Mouse (Mus musculus): Measurements from ENCODE around the gene Cldn15.
A peak's percentile ranks its signal among the peaks of the same experiment; 100 is the strongest.

Gene Cldn15

GRCm38 (mm10) chr5:136982338-136982930 is 16.0 kb downstream of the Cldn15 start:
- DNase-seq (ENCODE audit: low read depth, low spot score): peak; percentile 63

GRCm38 (mm10) chr5:136984828-136985227 is 18.4 kb downstream of the Cldn15 start:
- DNase-seq (ENCODE audit: low read depth, low spot score): no peak

GRCm38 (mm10) chr5:136986695-136987137 is 20.3 kb downstream of the Cldn15 start, which contains the start of gene Plod3:
Plod3 (plus strand) TSS chr5:136987019.
- peak; percentile 100 for DNase-seq (ENCODE audit: low read depth, low spot score)

GRCm38 (mm10) chr5:136987138-136987933 is 20.9 kb downstream of the Cldn15 start:
- DNase-seq (ENCODE audit: low read depth, low spot score): peak; percentile 89

GRCm38 (mm10) chr5:136987934-136988271 is 21.5 kb downstream of the Cldn15 start, which contains the start of gene Znhit1:
Znhit1 (minus strand) TSS chr5:136988021.
- peak; percentile 49 for DNase-seq (ENCODE audit: low read depth, low spot score)

- peak; percentile 56 for DNase-seq (ENCODE audit: low read depth, low spot score)
Measured at GRCm38 (mm10) chr5:136988420-136988819, 22.0 kb downstream of the Cldn15 start.

- DNase-seq (ENCODE audit: low read depth, low spot score): no peak
Measured at GRCm38 (mm10) chr5:136989801-136990200, 23.4 kb downstream of the Cldn15 start.

- DNase-seq (ENCODE audit: low read depth, low spot score): no peak
Measured at GRCm38 (mm10) chr5:136999449-136999848, 33.0 kb downstream of the Cldn15 start.

- no peak for DNase-seq (ENCODE audit: low read depth, low spot score)
Measured at GRCm38 (mm10) chr5:137000612-137001011, 34.2 kb downstream of the Cldn15 start.

GRCm38 (mm10) chr5:137007276-137007675 is 40.9 kb downstream of the Cldn15 start:
- no peak for DNase-seq (ENCODE audit: low read depth, low spot score)

GRCm38 (mm10) chr5:137009988-137010387 is 43.6 kb downstream of the Cldn15 start:
- peak; percentile 90 for DNase-seq (ENCODE audit: low read depth, low spot score)

GRCm38 (mm10) chr5:137012401-137012950 is 46.1 kb downstream of the Cldn15 start:
- DNase-seq (ENCODE audit: low read depth, low spot score): peak; percentile 95

- peak; percentile 93 for DNase-seq (ENCODE audit: low read depth, low spot score)
Measured at GRCm38 (mm10) chr5:137015913-137016312, 49.5 kb downstream of the Cldn15 start.

- no peak for DNase-seq (ENCODE audit: low read depth, low spot score)
Measured at GRCm38 (mm10) chr5:137024318-137024717, 57.9 kb downstream of the Cldn15 start.

- peak; percentile 78 for DNase-seq (ENCODE audit: low read depth, low spot score)
Measured at GRCm38 (mm10) chr5:137025132-137025531, 58.7 kb downstream of the Cldn15 start.
